Mouse (Mus musculus) urinary bladder, postnatal 14 days (tissue): ENCODE results near the gene Cdt1.

ENCODE experiments used
- DNase-seq: peaks from one replicate; pipeline ENCODE4 v3.0.0; 2021; ENCODE audit warnings: low spot score

Cdt1 gene

DNA sequence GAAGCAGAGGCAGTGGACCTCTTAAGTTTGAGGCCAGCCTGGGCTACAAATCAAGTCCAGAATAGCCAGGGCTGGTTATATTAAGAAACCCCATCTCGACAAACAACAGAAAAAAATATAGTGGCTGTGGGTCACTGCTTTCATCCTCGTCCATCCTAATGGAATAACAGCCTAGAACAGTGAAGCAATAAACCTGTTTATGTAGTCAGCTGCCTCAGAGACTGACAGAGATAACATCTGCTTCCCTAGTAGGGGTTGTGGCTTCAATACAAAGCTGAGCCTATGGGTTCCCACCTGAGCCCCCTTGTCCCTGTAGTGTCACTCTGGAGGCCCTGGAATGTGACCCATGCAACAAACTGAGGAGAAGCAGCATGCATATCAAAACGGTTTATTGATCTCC is 6.4 kb downstream of the Cdt1 start:
- DNase-seq: no peak

GRCm38 (mm10) chr8:122574667-122575251 is 6.9 kb downstream of the Cdt1 start:
- no peak for DNase-seq

GRCm38 (mm10) chr8:122575286-122575685 is 7.5 kb downstream of the Cdt1 start:
- no peak for DNase-seq

GRCm38 (mm10) chr8:122575735-122576647 is 8.2 kb downstream of the Cdt1 start:
- no peak for DNase-seq

DNA sequence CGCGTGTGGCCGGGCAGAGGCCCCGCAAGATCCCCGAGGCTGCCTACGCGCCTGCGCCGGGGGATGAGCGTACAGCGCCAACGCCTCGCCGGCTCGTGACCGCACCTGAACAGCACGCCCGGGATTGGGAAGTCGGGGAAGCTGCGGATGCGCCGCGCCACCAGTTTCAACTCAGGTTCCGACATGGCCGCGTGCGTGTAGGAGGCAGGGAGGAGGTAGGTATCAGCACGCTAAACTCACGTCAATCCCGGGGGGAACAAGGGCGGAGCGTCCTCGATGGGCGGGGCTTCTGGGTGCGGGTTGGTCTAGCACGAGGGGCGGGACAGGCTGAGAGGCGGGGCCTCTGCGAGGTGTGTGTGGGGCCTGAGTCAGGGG is 8.8 kb downstream of the Cdt1 start, which contains the start of gene Aprt:
Gene Aprt (minus strand): TSS at position 262 of the 375 bp plus-strand sequence.
- DNase-seq: peak; percentile 97

GRCm38 (mm10) chr8:122577116-122577515 is 9.3 kb downstream of the Cdt1 start:
- DNase-seq: no peak

GRCm38 (mm10) chr8:122579196-122579595 is 11.4 kb downstream of the Cdt1 start:
- DNase-seq: no peak

- DNase-seq: no peak
Measured at GRCm38 (mm10) chr8:122580926-122581325, 13.1 kb downstream of the Cdt1 start.

DNA sequence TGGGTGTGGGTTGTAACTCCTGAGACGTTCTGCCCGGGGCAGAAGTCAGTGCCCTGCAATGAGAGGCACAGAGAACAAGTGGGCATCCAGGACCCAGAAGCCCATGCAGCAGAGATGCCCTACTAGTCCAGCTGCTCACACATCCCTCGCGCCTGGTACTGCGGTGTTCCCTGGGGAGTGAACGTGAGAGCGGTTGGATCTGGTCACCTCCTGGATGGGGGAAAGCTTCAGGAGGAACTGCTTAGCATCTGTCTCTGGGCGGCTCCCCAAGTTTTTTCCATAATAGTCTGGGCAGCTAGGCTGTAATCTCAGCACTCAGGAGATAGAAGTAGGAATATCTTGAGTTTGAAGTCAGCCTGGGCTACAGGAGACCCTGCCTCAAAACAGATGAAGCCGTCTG is 17.2 kb downstream of the Cdt1 start:
- DNase-seq: no peak

- no peak for DNase-seq
Measured at GRCm38 (mm10) chr8:122585411-122585891, 17.6 kb downstream of the Cdt1 start.

GRCm38 (mm10) chr8:122586171-122586570 is 18.4 kb downstream of the Cdt1 start:
- DNase-seq: no peak

DNA sequence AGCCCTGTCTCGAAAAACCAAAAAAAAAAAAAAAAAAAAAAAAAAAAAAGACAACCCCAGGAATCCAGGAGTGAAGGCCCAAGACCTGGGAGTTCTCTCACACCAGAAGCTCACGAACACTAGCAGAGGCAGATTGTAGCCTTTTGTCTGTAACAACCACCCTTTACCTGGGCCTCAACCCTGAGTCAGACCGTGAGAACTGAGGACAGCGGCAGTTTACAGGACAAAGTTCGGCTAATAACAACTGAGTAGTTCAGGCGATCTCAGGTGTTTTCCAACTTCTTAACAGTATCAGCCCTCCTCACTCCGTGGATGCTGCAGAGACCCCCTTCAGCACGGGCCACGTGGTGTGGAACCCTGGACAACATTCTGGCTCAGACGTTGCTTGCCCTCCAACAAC is 18.9 kb downstream of the Cdt1 start:
- no peak for DNase-seq

GRCm38 (mm10) chr8:122593240-122593639 is 25.4 kb downstream of the Cdt1 start:
- DNase-seq: no peak

GRCm38 (mm10) chr8:122593783-122594507 is 26.1 kb downstream of the Cdt1 start:
- no peak for DNase-seq

GRCm38 (mm10) chr8:122596031-122596430 is 28.2 kb downstream of the Cdt1 start:
- DNase-seq: no peak

GRCm38 (mm10) chr8:122600666-122601065 is 32.9 kb downstream of the Cdt1 start:
- DNase-seq: no peak

GRCm38 (mm10) chr8:122604640-122605039 is 36.8 kb downstream of the Cdt1 start:
- DNase-seq: no peak

GRCm38 (mm10) chr8:122605367-122605766 is 37.6 kb downstream of the Cdt1 start:
- DNase-seq: no peak

DNA sequence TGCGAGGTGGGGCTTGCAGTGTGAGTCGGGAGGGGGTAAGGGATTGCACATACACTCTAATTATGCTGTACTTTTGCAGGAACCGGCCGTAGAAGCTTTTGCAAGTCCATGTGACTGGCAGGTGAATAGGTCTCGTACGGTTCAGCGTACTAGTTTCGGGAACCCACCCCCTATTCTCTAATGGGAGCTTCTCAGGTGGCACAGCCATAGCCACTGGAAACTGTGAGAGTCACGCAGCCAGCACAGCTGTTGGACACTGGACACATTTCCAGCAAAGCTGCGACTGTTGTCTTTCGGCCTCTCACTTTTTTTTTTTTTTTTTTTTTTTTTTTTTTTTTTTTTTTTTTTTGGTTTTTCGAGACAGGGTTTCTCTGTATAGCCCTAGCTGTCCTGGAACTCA is 39.0 kb downstream of the Cdt1 start:
- no peak for DNase-seq

- no peak for DNase-seq
Measured at GRCm38 (mm10) chr8:122610209-122610608, 42.4 kb downstream of the Cdt1 start.

DNA sequence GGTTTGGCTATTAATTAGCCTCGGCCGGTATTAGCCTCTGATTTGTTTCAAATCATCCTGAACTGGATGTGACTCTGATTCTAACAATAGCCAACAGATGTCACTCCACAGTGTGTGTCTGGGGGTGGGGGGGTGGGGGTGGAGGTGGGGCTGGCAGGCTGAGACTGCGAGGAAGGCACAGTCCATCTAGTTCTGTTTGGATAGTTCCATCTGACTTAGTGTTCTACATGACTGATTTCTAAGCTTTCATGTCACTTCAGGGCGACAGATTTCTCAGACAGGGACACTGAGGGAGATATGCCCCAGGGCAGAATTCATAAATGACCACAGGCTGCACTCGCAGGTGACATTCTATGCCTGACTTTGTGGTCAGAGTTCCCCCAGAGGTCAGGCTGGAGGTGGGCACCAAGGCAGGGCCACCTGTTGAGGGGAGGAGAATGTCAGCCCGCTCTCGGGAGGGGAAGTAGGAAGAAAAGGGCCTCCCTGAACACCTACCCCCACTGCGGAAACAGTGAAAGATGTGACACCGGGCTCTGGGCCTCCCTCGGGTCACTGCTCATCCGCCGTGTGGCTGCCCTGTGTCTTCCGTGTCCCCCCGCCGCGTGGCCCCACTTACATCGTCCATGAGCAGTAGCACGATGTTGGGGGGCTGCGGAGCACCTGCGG is 42.9 kb downstream of the Cdt1 start:
- DNase-seq: no peak
